Mouse (Mus musculus) heart, postnatal 36 days (tissue): ENCODE measurements around the gene St3gal3. TPM values are rescaled to one million over a fixed set of nuclear protein-coding genes. Genes with fewer than 3 reads are reported as not detected.

ENCODE experiments used
- DNase-seq, 2 experiments: peaks; one replicate each; pipeline ENCODE4 v3.0.0; 2021 to 2022
- intact Hi-C: fragments of 180-260 bp; cut with DNase I; formaldehyde crosslinking; loops from one replicate; pipeline ENCODE4 v1.15.1; 2025
- total RNA-seq, 2 experiments: library from RNA; stranded (reverse); gene quantifications; 2 replicates each; pipeline ENCODE4 v1.2.3; 2021

St3gal3 gene
- total RNA-seq, 2 experiments from 2014 or later: 60.3 to 66.4 TPM

DNA sequence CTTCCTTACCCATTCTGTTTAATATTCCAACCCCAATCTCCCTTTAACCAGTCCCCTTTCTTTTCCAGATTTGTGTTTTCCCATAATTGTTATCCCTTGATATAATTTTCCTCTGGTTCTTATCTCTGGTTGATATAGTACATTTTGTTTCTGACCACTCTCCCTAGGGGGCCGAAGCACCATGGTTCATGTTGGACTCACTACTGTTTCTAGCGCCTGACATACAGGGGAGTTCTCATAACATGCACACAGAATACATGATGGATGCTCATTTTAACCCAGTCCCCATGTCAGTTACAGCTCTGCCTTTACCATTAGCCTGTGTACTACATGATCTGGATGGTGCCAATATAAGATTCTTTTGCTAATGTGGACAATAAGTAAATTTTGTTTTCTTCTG is 246.8 kb downstream of the St3gal3 start:
- intact Hi-C loops: no loop called here
- DNase-seq: no peak

DNA sequence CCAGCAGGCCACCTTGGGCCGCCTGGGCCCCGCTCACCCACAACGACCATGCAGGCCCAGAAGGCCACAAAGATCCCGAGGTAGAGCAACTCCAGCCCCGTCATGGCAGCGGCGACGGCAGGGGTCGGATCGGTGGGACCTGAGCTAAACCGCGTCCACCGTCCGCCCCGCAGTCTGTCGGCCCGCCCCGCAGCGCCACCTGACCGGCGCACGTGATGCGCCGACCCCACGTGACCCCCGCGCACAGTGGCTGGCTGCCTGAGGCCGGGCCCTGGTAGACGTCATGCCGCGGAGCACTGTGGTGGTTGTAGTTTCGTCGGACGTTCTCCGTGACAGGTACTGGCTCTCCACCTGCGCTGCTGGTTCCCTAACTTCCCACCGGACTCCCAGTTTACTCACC is 247.6 kb downstream of the St3gal3 start, which contains the start of gene Atp6v0b:
TSS of gene Atp6v0b (minus strand) at position 201 of the 400 bp plus-strand sequence.
- intact Hi-C loops: no loop called here

DNA sequence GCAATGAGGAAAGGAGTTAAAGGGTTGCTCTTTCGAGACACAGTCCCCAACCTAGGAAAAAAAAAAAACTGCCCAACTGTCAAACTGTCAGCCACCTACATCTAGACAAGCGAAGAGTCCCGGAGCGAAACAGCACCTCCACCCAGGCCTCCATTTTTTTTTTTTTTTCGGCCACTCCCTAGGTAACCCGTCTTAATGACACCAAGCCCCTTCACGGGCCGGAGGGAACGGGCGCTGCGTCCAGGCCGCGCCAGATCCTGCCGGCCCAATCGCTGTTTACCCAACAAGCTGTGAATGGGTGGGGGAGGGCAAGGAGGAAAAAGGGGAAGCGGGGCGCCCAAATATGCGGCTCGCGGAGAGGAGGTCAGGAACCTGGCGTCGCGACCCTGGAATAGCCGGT is 248.1 kb downstream of the St3gal3 start:
- DNase-seq: no peak
- intact Hi-C loops: no loop called here

More for the DNA sequence above, 247.6 kb downstream of the St3gal3 start, which contains the start of gene Atp6v0b:
- peak; percentile 92 to 94 for DNase-seq

DNA sequence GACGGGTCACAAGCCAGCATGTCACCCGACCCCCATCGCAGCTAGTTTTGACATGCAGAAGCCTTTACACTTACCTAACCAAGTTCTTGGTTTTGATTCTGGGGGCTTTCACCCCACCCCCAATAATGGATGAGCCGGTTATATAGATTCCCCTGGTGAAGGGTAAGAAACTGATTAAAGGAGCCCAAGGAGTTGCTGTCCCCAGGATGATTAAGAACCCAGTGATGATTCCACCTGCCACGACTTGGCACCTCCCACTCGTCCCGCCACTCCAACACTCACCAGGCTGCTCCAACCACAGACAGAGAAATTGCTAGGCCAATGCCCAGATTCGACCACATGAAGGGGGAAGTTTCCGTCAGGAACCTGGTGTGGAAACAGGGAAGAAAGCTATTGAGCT is 248.7 kb downstream of the St3gal3 start:
- intact Hi-C loops: no loop called here
- DNase-seq: no peak

DNA sequence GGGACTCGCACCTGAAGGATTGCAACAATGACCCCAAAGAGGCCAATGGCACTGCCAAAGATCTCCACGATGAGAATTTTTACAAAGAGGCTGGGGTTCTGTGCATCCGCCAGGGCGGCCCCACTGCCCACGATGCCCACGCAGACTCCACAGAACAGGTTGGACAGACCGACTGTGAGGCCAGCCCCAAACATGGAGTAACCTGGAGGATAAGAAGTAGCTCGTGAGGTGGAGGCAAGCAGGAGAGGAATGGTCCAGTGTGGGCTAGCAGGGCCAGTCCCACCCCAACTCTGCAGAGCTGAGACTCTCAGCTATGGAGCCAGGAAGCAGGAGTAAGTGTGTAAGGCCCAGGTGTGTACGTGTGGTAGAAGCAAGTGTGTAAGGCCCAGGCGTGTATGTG is 249.6 kb downstream of the St3gal3 start:
- DNase-seq: no peak
- intact Hi-C loops: no loop called here

DNA sequence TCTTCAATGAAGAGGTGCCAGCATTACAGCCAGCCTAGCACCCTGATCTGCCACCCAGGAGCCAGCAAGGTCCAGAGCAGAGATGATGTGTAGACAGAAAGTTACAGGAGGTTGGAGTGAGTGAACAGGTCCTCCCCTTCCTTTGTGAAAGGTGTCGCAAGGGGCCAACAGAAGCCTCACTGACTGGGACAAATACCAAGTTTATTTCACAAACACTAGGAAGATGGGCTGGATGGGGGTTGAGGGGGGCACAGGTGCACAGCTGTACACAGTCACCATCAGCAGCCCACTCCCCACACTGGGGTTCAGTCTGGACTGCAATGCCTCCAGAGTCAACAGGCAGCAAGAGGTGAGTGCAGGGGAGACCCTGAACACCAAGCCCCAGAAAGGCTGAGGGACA is 250.6 kb downstream of the St3gal3 start:
- intact Hi-C loops: no loop called here

DNA sequence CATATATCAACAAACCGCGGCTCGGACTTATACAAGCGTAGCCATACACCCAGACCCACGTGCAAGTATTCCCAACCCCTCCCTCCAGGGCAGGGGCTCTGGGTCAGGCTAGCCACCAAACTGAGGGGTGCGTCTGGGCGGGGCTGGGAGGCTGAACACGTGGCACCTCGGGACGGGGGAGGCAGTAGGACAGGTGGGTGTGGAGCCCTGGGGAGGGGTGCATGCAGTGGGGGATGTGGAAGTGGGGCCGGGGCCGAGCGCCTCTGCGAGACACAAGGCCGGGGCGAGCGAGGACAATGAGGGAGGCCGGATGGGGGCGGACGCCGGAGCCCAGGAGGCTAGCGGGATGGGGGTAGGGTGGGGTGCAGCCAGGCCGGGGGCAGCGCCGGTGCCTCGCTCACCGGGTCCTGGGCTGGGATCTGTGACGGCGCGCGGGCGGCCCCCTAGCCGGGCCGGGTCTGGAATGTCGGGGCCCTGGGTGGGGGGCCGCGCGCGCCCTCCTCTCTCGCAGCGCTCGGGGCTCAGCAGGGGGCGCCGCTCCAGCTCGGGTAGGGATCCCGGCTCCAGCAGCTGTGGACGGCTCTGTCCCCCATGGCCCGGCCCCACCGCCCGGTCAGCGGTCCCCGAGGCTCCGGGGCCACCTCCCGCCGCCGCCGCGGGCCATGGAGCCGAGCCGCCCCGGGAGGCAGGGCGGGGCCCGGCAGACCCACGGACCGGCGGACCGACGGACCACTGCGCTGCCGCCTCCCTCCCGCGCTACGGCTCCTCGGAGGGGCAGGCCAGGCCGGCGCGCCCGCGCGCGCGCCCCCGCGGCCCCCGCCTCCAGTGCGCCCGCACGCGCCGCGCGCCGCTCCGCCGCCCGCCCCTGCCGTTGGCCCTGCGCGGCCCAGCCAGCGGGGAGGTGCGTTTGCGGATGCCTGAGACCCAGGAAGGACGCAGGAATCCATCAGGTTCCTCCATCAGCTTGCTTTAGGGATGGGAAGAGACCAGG is 251.7 kb downstream of the St3gal3 start, which contains the start of gene B4galt2:
TSS of gene B4galt2 (minus strand) at position 787 of the 991 bp plus-strand sequence.
- intact Hi-C loops: no loop called here
- peak; percentile 42 to 68 for DNase-seq

More for the DNA sequence above, 250.6 kb downstream of the St3gal3 start:
- no peak for DNase-seq

Other genes starting within 250 kb of the St3gal3 start
- gene Atp6v0b, start 247.6 kb downstream of the St3gal3 start, total RNA-seq: 100 to 1,000 TPM; 116 to 120 TPM
- 1 to 10 TPM; 2.9 to 5.0 TPM for gene Dph2, start 242.9 kb downstream of the St3gal3 start, total RNA-seq
- gene Ipo13, start 219.9 kb downstream of the St3gal3 start, total RNA-seq: 10 to 100 TPM; 74.0 to 80.7 TPM
- under 1 TPM in 1 of 2 experiments, not detected in 1; 0.30 TPM for gene Artn, start 205.2 kb downstream of the St3gal3 start, total RNA-seq
- 10 to 100 TPM; 26.9 to 29.2 TPM for gene Kdm4a, start 45.1 kb upstream of the St3gal3 start, total RNA-seq
- 1 to 10 TPM; 7.5 to 9.2 TPM for gene Ptprf, start 156.5 kb upstream of the St3gal3 start, total RNA-seq